In genomic region chr13:55418004-55418403, GRCm38 (mm10) we compare ENCODE assay signal across 8 mouse cellular contexts. TPM values are rescaled to one million over a fixed set of nuclear protein-coding genes. Genes with fewer than 3 reads are reported as not detected.
DNase-seq lines count a peak whose midpoint lies in the region; ATAC-seq and TF ChIP-seq lines count a peak whose summit lies in the region.

No protein-coding gene starts in this region.

- no peak overlapping the region for H3K4me3 ChIP-seq in hindbrain, postnatal 0 days (ENCODE audit: low read length)

- in situ Hi-C loops in Patski (cut with MboI; ENCODE audit: low pct_unique_long_range_greater_than_20kb) = no loop called here

- H3K4me2 ChIP-seq in hindbrain, postnatal 0 days (ENCODE audit: low read depth, low read length) = peak overlapping the region; percentile 39

- TF ChIP-seq CTCF in Patski (IDR thresholded peaks at IDR 0.05) = no peak
- TF ChIP-seq CTCF in hindbrain, postnatal 0 days (IDR thresholded peaks at IDR 0.05; ENCODE audit: low read depth) = peak; percentile 93

- H3K27ac ChIP-seq in hindbrain, postnatal 0 days = no peak overlapping the region

- peak; percentile 34 for DNase-seq in Patski (ENCODE audit: low read depth, low spot score)
- DNase-seq in cerebellum, postnatal 10 days = peak; percentile 94 to 96
- DNase-seq in frontal cortex, postnatal 25 days (ENCODE audit: low spot score in 2 of 2) = peak; percentile 80 to 85
- peak; percentile 85 for DNase-seq in hindbrain, postnatal 0 days (ENCODE audit: low spot score)
- DNase-seq in left cerebral cortex, adult 18-20 months (ENCODE audit: low spot score in 2 of 2) = peak; percentile 87 to 96
- DNase-seq in lung, postnatal 4 days = peak; percentile 88 to 92
- peak; percentile 69 for DNase-seq in retina, postnatal 7 days (ENCODE audit: low read depth, low spot score)
- DNase-seq in urinary bladder, adult 18-20 months (ENCODE audit: low spot score in 2 of 2) = peak; percentile 81 to 90

- ATAC-seq in Patski = peak; percentile 71
- peak; percentile 74 for ATAC-seq in hindbrain, postnatal 0 days

- whole genome bisulfite sequencing in hindbrain, postnatal 0 days = 8% methylated on average over 12 of the region's 12 CpGs

- H3K36me3 ChIP-seq in hindbrain, postnatal 0 days (ENCODE audit: insufficient read depth, low read length) = no peaks in the 10 kb centered on the region

- CTCF ChIA-PET in Patski (lab: Charles Lee) = interaction anchor here (1.2 to 5.4 kb wide), 4 partner anchors 12 to 53 kb away, joined by 6 to 30 read pairs (median 6); no protein-coding TSS in a partner anchor

- POLR2A ChIA-PET in Patski (lab: Charles Lee) = interaction anchor here (0.9 to 2.6 kb wide), 2 partner anchors 48 to 53 kb away, joined by 3 to 9 read pairs; no protein-coding TSS in a partner anchor

- H3K9ac ChIP-seq in hindbrain, postnatal 0 days (replicated peaks; ENCODE audit: low read length) = 0 out of 2 replicates have a peak overlapping the region, but pooled peaks have one; percentile 28

- H3K9me3 ChIP-seq in hindbrain, postnatal 0 days (ENCODE audit: low read length) = no peaks in the 10 kb centered on the region

- H3K27me3 ChIP-seq in Patski = peaks cover 16% of the 10 kb centered on the region
- H3K27me3 ChIP-seq in hindbrain, postnatal 0 days (ENCODE audit: insufficient read depth, low read length) = peaks cover 16% of the 10 kb centered on the region

- H3K4me1 ChIP-seq in hindbrain, postnatal 0 days (ENCODE audit: insufficient read depth, low read length) = no peaks in the 10 kb centered on the region; the same call in 1 of the 2 replicates

RNA-seq across cellular contexts. Expression of gene Pfn3, which starts 3.0 kb away (rescaled TPM):
- not detected for polyA plus RNA-seq in Patski (2021)
- total RNA-seq in hindbrain, postnatal 0 days (2014; rRNA removed) = 0.52 TPM in 1 of 2 replicates, not detected in the other
- 0.37 and 0.68 TPM in 2 replicates for polyA plus RNA-seq in hindbrain, postnatal 0 days (2015; fragmentation: Nextera tagmentation; extraction: Ambion mirVana)
- not detected for total RNA-seq in left cerebral cortex, adult 18-20 months (2021)

RNA-seq across cellular contexts. Expression of gene F12, which starts 8.6 kb away (rescaled TPM):
- polyA plus RNA-seq in Patski (2021) = not detected
- total RNA-seq in hindbrain, postnatal 0 days (2014; rRNA removed) = not detected in 2 replicates
- polyA plus RNA-seq in hindbrain, postnatal 0 days (2015; fragmentation: Nextera tagmentation; extraction: Ambion mirVana) = 0.26 and 0.48 TPM in 2 replicates
- under 1 TPM; 0.33 to 0.68 TPM for total RNA-seq in left cerebral cortex, adult 18-20 months (2021)

RNA-seq across cellular contexts. Expression of gene Slc34a1, which starts 20.0 kb away (rescaled TPM):
- not detected for polyA plus RNA-seq in Patski (2021)
- not detected in 2 replicates for total RNA-seq in hindbrain, postnatal 0 days (2014; rRNA removed)
- not detected in 2 replicates for polyA plus RNA-seq in hindbrain, postnatal 0 days (2015; fragmentation: Nextera tagmentation; extraction: Ambion mirVana)
- not detected for total RNA-seq in left cerebral cortex, adult 18-20 months (2021)

RNA-seq across cellular contexts. Expression of gene Grk6, which starts 26.9 kb away (rescaled TPM):
- 54.6 TPM for polyA plus RNA-seq in Patski (2021)
- total RNA-seq in hindbrain, postnatal 0 days (2014; rRNA removed) = 72.2 and 72.6 TPM in 2 replicates
- polyA plus RNA-seq in hindbrain, postnatal 0 days (2015; fragmentation: Nextera tagmentation; extraction: Ambion mirVana) = 34.7 and 35.5 TPM in 2 replicates
- total RNA-seq in left cerebral cortex, adult 18-20 months (2021) = 10 to 100 TPM; 63.2 to 64.6 TPM

RNA-seq across cellular contexts. Expression of gene Prr7, which starts 46.1 kb away (rescaled TPM):
- 11.7 TPM for polyA plus RNA-seq in Patski (2021)
- 106 and 119 TPM in 2 replicates for total RNA-seq in hindbrain, postnatal 0 days (2014; rRNA removed)
- 4.6 and 4.9 TPM in 2 replicates for polyA plus RNA-seq in hindbrain, postnatal 0 days (2015; fragmentation: Nextera tagmentation; extraction: Ambion mirVana)
- total RNA-seq in left cerebral cortex, adult 18-20 months (2021) = 10 to 100 TPM; 66.6 to 70.1 TPM

Comparison
In these comparisons a context has a peak if more than half of its experiments do, and no peak if none do; other contexts are left out.
1. DNase-seq: peak in every context shown above with its lines; median percentile 95 in cerebellum, postnatal 10 days; 92 in left cerebral cortex, adult 18-20 months; 90 in lung, postnatal 4 days; 86 in urinary bladder, adult 18-20 months; 85 in hindbrain, postnatal 0 days; 82 in frontal cortex, postnatal 25 days; 69 in retina, postnatal 7 days; 34 in Patski.